Mouse (Mus musculus): ENCODE measurements around the gene Galnt11. TPM values are rescaled to one million over a fixed set of nuclear protein-coding genes. Genes with fewer than 3 reads are reported as not detected.
"Not testable (repeated sequence)": the region's sequence is repeated elsewhere in the genome, so short reads cannot be mapped to it uniquely, and the experiment has no call there.

The Galnt11 gene
- total RNA-seq (2017): 40.3 and 43.2 TPM in 2 replicates

DNA sequence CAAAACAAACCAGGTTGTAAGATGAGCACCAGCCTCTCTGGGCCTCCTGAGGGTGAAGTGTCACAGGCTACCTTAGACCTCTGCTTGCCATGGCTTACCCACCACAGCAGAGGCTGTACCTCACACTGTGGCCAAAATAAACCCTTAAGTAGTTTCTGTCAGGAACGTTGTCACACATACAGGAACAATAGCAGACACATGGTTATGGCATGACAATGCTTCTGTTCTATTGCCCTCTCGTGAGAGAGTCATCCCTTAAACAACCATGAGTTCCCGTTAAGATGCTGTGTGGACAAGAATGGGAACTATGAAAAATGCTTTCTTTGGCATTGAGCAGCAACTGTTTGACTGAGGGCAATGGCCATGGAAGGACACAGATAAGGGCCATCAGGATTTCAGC, at the start of gene Galnt11:
Galnt11 (plus strand) TSS at position 301 of the 400 bp plus-strand sequence.
- ATAC-seq (ENCODE audit: extremely low read depth, insufficient number of reproducible peaks, low FRiP score, poor library complexity, severe bottlenecking): no peak

DNA sequence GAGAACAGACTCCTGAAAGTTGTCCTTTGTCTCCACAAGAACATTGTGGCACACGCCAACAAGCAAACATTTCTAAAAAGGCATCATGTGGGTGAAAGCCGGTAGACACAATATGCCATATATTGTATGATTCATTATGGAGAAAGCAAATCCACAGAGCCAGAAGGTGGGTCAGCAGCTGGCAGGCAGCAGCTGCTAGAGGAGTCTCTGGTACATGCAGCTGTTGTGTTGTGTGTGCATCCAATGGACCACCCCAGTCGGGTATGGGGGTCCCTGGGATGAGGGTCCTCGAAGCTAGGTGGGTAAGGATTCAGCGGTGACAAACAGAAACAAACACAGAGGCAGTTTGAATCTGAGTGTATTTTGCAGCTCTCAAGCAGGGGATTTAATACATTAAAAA, 43.8 kb upstream of the Galnt11 start:
- not testable (repeated sequence) for ATAC-seq (ENCODE audit: extremely low read depth, insufficient number of reproducible peaks, low FRiP score, poor library complexity, severe bottlenecking)

DNA sequence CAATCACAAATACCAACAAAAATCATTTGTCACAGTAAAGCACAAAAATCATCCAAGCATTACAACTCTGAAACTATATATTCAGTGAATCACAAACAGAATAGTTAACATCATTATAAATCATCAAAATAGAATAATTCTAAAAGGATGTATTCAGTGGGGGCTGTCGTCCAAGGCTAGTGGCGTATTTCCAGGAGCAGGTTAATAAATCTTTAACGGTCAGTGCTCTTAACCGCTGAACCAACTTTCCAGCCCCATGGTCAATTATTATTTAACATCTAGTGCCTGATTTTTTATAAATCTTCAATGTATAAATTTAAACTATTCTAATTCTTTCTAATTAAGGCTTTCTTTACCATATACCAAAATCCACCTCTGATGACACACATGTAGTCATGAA, 43.2 kb upstream of the Galnt11 start:
- not testable (repeated sequence) for ATAC-seq (ENCODE audit: extremely low read depth, insufficient number of reproducible peaks, low FRiP score, poor library complexity, severe bottlenecking)

GRCm38 (mm10) chr5:25179284-25179683, 42.4 kb upstream of the Galnt11 start:
- peak; percentile 55; the same call in 1 of the 2 replicates for ATAC-seq (ENCODE audit: extremely low read depth, insufficient number of reproducible peaks, low FRiP score, poor library complexity, severe bottlenecking)

DNA sequence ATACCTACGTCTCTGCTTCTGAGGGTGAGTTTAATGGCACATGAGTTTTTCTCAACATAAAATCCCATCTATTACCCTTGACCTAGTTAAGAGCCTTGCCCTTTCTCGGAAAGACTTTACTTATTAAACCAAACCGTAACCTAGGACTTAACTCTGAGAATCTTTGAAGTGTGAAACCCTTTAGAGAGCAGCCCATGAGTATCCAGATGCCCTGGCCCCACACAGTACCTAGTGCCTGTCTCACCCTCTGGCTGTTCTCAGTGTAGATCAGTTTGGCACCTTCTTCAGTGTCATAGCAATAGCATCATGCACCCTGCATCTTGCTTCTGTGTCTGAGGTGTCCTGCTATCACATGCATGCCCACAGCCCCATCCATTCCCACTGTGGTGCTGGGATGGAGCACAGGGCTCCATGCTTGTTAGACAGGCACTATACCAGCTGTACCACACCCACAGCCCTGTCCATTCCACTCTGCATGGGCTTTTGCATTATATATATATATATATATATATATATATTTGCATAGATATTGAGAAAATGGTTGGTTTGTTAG, 41.7 kb upstream of the Galnt11 start:
- ATAC-seq (ENCODE audit: extremely low read depth, insufficient number of reproducible peaks, low FRiP score, poor library complexity, severe bottlenecking): no peak

- no peak for ATAC-seq (ENCODE audit: extremely low read depth, insufficient number of reproducible peaks, low FRiP score, poor library complexity, severe bottlenecking)
These were observed 40.6 kb upstream of the Galnt11 start, which contains the start of gene Galntl5 for GRCm38 (mm10) chr5:25181004-25181531. Gene Galntl5, plus strand, starts transcription at chr5:25181460.

- no peak for ATAC-seq (ENCODE audit: extremely low read depth, insufficient number of reproducible peaks, low FRiP score, poor library complexity, severe bottlenecking)
These were observed 38.1 kb upstream of the Galnt11 start for GRCm38 (mm10) chr5:25183595-25183994.

- no peak for ATAC-seq (ENCODE audit: extremely low read depth, insufficient number of reproducible peaks, low FRiP score, poor library complexity, severe bottlenecking)
These were observed 37.1 kb upstream of the Galnt11 start for GRCm38 (mm10) chr5:25184594-25184993.

DNA sequence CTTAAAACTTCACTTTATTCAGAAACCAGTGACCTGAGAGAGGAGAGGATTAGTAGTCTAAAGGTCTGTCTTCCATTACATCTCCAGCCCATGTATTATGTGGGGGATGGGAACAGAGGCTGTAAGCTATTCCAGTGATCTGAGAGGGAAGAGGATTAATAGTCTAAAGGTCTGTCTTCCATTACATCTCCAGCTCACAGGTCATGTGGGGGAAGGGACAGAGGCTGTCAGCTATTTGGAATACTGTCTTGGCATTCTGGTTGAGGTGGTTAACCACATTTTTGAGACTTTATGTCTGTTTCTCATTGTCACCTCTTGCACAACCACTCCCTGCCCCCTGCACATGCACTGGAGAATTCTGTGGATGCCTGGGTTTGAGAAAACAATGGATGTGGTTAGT, 34.0 kb upstream of the Galnt11 start:
- no peak for ATAC-seq (ENCODE audit: extremely low read depth, insufficient number of reproducible peaks, low FRiP score, poor library complexity, severe bottlenecking)

DNA sequence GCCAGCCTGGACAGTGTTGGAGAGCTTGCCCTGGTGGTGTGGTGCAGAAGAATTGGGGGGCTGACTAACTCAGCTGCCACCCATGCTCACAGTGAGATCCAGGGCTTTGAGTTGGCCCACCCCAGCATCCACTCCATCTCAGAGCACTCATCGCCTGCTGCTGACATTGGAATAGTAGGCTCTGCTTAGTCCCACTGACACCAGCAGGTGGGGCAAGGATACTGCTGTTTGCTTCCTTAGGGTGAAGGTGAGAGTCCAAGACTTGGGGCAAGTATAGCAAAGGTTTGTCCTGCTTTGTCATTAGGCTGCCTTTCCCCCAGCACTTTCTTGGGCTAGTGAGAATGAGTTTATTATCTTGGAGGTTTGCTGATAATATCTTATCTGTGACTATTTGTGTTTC, 32.9 kb upstream of the Galnt11 start:
- no peak for ATAC-seq (ENCODE audit: extremely low read depth, insufficient number of reproducible peaks, low FRiP score, poor library complexity, severe bottlenecking)

- ATAC-seq (ENCODE audit: extremely low read depth, insufficient number of reproducible peaks, low FRiP score, poor library complexity, severe bottlenecking): no peak
These were observed 31.2 kb upstream of the Galnt11 start for GRCm38 (mm10) chr5:25190521-25190920.

DNA sequence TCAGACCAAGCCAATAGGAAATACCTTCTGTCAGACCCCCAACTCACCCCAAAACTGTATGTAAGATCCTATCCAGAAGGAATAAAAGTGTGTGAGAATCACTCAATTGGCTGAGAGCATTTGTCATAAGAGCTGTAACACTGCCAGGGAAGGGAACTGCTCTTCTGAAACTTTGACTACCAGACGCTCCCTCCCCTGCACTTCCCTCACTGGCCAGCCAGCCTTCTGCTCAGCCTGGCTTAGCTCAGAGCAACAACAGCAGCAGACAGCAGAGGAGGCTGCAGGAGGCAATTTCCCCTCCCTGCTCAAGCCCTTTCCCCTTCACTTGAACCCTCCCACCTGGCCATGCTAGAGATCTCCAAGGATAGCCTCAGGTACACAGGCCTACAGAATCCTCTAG, 9.8 kb upstream of the Galnt11 start:
- ATAC-seq (ENCODE audit: extremely low read depth, insufficient number of reproducible peaks, low FRiP score, poor library complexity, severe bottlenecking): no peak

- ATAC-seq (ENCODE audit: extremely low read depth, insufficient number of reproducible peaks, low FRiP score, poor library complexity, severe bottlenecking): not testable (repeated sequence)
These were observed 8.5 kb upstream of the Galnt11 start for GRCm38 (mm10) chr5:25213216-25213615.

DNA sequence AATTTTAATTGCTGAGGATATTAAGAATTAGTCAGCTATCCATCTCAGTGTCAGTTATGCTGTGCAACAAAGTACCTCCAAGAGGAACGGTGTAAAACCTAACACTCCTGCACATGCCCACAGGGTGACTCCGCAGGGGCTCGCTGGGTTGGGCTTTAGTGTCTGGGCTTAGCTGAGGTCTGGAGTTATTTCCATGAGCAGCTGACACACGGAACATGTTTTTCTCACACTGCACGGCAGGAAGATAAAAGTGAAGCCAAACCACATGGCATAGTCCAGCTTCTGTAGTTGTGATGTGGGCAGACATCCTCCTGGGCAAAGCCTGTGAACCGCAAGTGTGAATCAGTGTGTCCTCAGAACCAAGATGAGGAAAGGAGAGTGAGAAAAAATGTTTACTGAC, 6.7 kb upstream of the Galnt11 start:
- ATAC-seq (ENCODE audit: extremely low read depth, insufficient number of reproducible peaks, low FRiP score, poor library complexity, severe bottlenecking): no peak

- ATAC-seq (ENCODE audit: extremely low read depth, insufficient number of reproducible peaks, low FRiP score, poor library complexity, severe bottlenecking): peak; percentile 81
These were observed 1.3 kb downstream of the Galnt11 start, which contains the start of gene E130116L18Rik for GRCm38 (mm10) chr5:25222752-25223702. Gene E130116L18Rik, minus strand, starts transcription at chr5:25223153.

GRCm38 (mm10) chr5:25224377-25224776, 2.7 kb downstream of the Galnt11 start:
- ATAC-seq (ENCODE audit: extremely low read depth, insufficient number of reproducible peaks, low FRiP score, poor library complexity, severe bottlenecking): not testable (repeated sequence)

GRCm38 (mm10) chr5:25243101-25243500, 21.4 kb downstream of the Galnt11 start:
- ATAC-seq (ENCODE audit: extremely low read depth, insufficient number of reproducible peaks, low FRiP score, poor library complexity, severe bottlenecking): no peak

- no peak for ATAC-seq (ENCODE audit: extremely low read depth, insufficient number of reproducible peaks, low FRiP score, poor library complexity, severe bottlenecking)
These were observed 24.2 kb downstream of the Galnt11 start for GRCm38 (mm10) chr5:25245806-25246472.

GRCm38 (mm10) chr5:25246473-25246865, 24.8 kb downstream of the Galnt11 start:
- no peak for ATAC-seq (ENCODE audit: extremely low read depth, insufficient number of reproducible peaks, low FRiP score, poor library complexity, severe bottlenecking)

All from neutrophil, adult 5-6 weeks (primary cell).